Mouse (Mus musculus) gonadal fat pad, adult 2 months (tissue): ENCODE data around the gene Clock. TPM values are rescaled to one million over a fixed set of nuclear protein-coding genes. Genes with fewer than 3 reads are reported as not detected.

ENCODE experiments used
- DNase-seq: peaks from one replicate; pipeline ENCODE4 v3.0.0-alpha.2; 2012; ENCODE audit warnings: low read depth
- polyA plus RNA-seq: library from polyadenylated mRNA; depleted of rRNA; stranded (reverse); fragments of >200 nt; gene quantifications from 2 replicates; pipeline ENCODE4 v1.2.3, GENCODE M21; 2012

Clock gene
- polyA plus RNA-seq, 1 experiment: 25.3 TPM

DNA sequence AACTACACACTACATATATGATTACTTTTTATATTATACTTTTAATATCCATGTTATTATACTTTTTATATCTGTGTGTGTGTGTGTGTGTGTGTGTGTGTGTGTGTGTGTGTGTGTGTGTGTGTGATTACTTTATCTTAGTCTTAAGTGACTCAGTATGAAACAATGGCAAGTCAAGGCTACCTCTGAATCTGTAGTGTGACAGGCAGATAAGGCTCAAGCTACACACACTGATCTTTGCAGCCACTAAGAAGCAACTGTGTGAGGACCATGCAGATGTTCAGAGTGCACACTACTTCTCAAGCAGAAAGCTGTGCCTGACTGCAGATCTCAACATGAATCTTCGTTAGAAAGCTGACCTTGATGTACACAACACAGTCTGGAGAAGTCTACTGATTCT, 20.7 kb downstream of the Clock start:
- DNase-seq: no peak

DNA sequence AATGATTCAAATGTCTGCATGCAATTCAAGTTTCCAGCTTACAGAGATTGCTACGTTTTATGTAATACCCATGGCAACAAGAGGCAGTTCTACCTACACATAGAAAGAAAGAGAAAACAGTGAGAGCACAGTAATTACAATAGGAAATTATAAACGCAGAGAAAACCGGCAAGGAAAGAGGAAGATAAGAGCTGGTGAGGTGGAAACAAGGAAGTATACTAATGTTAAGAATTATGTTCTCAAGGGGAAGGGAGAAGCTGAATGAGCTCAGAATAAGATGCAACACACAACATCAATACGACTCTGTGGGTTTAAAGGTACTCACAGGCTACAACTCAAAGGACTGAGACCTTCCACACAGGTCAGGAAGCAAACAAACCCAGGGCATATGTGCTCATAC, 29.6 kb downstream of the Clock start:
- DNase-seq: no peak

DNA sequence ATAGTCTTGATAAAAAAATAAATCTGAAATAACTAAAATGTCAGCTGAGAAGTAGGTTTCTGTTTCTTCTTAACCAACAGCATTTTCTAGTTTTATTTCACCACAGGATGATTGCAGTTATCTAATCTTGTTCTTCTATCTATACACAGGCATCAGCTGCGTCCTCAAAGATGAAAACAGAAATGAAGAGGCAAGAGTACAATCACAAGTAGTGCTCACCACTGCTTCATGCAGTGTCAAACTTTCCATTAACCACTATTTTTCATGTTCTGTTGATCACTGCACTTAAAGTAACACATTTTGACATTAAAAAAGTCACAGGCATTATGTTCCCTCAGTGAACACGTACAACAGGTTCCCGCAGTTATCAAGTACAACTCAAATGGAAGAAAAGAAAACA, 53.6 kb downstream of the Clock start:
- no peak for DNase-seq

DNA sequence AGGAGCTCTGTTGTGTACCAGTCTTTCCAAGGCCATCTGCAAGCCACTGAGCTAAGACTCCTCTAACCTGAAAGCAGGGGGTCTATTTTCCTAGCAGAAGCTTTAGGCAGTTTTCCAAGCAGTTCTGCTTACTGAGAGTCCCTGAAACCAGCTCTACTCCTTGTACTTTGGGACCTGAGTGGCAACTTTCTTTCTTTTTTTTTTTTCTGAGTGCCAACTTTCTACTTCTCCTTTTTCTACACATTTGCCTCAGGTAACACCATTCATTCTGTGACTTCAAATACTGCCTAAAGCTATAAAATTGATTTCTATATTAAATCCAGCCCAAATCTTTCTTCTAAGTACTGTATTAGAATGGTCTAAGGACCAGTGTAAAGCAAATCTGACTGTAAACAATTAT, 58.1 kb downstream of the Clock start:
- no peak for DNase-seq

DNA sequence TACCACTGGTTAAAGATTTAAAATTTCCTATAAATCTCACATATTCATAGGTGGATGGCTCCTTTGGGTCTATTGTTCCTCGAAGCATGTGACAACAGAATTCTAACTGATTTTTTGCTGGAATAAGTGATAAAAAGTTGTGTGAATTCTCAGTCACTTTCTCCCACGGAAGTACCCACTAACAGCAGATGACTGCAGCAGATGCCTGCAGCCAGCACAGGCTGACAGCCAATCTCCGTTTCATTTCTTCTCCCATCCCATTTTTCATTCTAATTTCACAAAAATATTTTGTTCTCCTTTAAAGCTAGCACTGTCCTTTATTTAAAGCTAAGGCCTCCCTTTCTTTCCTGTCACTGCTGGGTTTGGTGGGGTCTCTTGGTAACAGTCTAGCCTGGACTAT, 59.2 kb downstream of the Clock start:
- DNase-seq: no peak

DNA sequence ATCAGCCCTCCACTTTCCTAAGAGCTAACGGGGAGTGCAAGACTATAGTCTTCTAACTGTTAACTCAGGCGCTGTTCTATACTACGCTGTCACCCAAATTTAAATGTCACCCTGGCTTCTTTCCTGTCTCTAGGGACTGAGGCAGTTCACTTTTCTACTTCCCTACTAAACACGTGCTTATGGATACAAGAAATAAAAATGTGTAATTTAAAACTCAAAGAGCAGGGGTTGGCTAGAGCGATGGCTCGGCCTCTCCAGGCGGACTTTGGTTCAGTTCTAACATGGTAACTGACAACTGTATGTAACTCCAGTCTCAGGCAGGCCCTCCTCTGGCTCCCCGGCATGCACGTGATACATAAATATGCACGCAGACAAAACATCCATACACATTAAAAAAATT, 60.2 kb downstream of the Clock start:
- DNase-seq: no peak

DNA sequence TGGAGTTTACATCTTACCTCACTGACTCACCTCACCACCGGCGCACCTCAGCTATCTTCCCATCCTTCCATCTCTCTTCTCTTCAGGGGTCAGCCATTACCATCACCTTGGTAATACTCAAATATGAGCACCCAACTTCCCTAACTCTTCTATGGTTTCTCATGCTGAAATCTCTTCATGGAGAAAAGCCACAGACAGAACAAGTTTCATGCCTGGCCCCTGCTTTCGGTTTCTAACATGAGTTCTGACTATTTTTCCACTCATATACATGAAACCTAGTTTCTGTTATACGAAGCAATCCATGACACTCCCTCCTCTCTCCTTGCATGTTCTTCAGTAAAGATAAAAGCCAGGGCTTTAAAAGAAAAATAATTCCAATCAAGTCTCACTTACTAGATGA, 60.7 kb downstream of the Clock start:
- DNase-seq: no peak

DNA sequence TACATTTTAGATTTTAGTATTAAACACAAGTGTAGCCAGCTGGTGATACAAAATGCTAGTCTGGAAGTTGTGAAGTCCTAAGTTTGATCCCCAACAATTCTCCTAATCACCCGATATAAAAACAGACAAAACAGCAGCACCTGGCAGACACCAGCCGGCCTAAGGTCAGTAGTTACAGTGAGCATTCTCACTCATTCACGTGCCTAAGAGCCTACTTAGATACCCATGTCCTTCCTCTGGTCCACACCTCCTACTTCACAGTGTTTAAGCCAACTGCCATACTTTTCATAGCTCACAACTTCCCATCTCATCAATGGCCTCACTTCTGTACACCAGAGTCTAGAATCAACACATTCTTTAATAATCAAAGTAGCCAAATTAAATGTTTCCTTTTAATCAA, 61.3 kb downstream of the Clock start:
- no peak for DNase-seq

DNA sequence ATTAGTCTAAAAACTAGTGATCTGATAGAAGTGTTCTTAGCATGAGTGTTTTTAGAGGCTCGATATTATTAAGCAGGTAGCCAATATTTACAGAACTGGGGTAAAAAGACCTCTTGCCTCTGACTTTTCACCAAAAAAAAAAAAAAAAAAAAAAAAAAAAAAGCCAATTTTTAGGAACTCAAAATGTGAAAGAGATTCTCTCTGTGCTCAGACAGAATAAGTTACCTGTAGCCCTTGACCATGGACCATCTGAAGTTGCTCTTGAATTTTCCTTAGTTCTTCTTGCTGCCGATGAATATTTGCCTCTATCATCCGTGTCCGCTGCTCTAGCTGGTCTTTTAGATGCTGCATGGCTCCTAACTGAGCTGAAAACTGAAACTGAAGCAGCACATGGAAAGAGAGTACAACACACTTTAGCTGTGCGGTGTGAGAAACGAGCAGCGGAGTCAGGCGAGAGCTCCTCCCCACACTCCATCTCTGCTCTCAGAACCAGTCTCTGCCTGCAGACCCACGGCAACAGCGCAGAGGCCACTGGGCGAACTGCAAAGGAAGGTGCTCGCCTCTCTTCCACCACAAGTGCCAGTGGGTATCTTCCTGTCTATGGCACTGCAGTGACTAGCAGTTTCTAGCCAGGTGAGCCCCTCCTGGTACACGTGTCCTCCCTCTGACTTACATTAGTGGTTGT, 73.3 kb downstream of the Clock start:
- no peak for DNase-seq

DNA sequence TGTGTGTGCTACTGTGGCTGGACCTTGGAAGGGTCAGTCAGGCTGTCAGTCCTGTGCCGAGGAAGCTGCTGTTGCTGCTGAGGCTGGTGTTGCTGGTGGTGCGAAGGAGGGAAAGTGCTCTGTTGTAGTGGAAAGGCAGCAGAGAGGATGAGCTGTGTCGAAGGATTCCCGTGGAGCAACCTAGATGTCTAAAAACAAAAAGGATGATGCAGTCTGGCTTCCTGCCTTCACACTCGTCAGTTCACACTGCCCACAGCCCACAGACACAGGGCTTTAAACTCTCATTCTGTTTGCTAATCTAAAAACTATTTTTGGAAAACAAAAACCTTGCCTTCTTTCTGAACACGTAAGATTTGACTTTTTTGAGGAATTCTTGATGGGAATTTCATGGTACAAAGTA, 87.9 kb downstream of the Clock start:
- no peak for DNase-seq

DNA sequence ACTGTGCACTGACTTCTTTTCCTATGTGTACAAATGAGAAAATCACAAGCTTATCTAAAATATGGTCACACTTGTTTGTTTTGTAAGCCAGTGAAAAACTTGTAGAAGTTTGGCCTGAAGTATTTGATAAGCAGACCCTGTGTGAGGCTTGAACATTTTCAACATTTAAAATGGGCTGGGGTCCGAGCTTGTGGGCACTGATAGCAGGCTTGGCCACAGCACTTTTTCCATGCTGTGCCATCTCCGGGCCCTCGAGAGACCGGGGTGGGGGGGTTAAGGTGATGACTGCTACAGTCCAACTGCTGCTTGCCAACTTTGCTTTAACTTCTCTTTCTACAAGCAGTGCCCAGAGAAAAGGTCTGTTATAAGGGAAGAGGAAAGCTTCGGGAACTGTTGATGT, 96.5 kb downstream of the Clock start:
- DNase-seq: no peak

DNA sequence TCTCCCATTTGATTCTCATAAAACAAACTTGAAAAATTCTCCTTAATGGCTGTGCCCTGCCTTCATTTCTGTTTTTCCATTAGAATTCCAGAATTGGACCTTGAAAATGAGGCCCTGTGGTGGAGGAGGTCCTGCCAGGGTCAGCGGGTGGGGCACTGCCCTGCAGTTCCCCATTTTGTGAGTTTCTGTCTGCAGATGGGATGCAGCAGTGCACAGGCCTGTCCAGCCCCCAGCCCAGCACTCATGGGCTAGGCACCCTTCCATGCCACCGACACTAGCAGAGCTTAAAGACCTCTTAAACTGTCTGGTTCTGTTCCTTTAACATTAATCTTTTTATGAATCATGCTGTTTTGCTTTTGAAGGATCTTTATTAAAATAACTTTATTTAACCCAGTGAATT, 98.7 kb downstream of the Clock start:
- DNase-seq: no peak

DNA sequence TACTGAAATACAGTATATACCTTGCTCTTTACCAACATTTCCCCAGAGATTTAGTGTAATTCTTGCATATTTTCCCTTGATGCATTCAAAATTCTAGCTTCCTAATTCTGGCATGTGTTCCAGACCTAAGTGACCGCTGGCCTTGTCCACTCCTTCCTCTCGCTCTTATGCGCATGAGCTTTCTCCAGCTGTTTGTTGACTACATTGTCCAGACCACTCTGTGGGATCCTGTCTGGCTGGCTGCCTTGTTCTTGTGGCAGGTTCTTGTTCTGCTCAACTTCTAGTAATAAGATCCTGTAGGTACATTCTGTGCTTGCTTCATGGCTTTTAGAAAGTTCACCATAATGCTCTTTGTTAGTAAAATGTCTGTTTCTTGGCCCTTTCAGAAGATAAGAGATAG, 101.4 kb downstream of the Clock start:
- DNase-seq: no peak

DNA sequence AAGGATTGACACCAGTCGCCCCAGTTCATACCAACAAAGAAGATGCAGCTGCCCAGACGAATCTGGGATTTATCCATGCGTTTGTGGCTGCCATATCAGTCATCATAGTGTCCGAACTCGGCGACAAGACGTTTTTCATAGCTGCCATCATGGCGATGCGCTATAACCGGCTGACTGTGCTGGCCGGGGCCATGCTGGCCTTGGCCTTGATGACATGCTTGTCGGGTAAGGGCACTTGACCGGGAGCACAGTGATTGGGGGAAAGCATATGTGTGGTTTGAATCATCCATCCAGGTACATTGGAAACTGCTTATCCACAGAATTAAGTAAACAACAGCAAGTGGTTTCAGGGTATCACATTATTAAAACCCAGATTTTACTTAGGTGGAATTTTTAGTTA, 105.2 kb downstream of the Clock start:
- no peak for DNase-seq

DNA sequence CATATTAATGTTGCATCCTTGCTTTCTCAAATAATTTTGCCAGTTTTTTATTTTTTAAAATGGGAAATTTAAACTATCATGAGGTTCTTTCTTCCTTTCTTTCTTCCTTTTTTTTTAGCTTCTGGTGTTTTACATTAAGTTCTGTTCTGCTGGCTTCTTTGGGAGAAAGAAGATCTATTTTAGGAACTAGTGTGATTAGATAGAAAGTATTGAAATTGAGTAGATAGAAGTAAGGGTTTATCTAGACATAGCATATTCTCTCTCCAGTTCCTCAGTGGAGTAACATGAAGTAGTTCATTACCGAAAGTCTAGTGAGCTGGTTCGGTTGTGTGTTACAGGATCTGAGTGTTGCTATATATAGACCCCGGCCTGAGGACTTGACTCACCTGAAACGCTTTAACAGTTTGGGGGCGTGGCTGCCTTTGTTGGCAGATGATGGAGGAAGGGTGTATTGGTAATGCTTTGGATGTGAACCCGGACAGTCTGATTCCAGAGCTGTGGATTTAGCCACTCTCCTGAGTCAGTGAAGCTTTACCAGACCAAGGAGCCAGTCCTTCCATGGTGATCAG, 110.1 kb downstream of the Clock start:
- DNase-seq: no peak

DNA sequence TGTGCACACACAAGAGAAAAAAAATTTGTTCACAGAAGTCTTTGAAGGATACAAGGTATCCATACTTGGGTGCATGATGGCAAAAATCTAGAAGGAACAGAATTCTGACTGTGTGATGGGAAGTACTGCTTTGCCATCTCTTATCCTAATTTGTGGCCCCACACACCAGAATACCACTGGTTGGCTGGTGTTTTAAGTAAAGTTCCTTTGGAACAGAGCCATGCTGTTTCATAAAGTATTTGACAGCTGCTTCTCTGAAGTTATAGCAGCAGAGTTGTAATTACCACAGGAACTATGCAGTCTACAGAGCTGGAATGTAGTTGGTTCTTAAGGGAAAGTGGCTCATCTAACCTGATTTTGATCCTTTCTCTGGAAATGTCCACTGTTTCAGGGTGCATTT, 111.5 kb downstream of the Clock start:
- no peak for DNase-seq

DNA sequence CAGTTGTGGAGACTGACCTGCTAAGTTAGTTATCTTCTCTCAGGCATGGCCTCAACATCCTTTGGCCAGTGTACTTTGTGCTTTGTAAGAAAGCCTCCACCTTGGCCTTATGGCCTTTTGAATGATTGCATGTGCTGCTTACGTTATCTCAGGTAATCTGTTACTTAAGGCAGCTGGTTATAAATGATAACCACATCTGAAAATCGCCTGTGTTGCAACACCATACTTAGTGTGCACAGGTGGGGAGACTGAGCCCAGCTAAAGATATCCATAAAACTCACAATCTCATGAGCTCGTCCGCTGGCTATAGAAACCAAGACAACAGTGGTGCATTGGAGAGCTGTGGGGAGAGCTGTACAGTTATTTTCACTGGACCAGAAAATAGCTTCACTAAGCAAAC, 114.0 kb downstream of the Clock start:
- no peak for DNase-seq

DNA sequence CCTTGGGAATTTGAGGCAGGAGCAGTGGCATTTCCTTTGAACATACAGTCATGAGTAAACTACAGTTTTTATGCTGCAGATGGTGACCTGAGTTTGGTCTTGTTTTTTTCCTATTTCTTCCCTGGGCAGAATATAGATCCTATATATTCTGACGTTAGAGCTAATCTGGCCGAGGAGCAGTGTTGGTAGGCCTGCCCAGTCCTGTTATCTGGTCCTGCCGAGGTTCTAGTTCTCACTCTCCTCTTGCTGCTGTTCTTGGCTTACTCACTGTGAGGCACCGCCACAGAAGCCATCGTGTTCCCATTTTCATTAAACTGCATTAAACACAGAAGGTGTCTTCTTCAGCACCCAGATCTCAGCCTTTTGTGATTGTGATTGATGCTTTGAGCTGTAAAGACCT, 116.7 kb downstream of the Clock start:
- DNase-seq: no peak

DNA sequence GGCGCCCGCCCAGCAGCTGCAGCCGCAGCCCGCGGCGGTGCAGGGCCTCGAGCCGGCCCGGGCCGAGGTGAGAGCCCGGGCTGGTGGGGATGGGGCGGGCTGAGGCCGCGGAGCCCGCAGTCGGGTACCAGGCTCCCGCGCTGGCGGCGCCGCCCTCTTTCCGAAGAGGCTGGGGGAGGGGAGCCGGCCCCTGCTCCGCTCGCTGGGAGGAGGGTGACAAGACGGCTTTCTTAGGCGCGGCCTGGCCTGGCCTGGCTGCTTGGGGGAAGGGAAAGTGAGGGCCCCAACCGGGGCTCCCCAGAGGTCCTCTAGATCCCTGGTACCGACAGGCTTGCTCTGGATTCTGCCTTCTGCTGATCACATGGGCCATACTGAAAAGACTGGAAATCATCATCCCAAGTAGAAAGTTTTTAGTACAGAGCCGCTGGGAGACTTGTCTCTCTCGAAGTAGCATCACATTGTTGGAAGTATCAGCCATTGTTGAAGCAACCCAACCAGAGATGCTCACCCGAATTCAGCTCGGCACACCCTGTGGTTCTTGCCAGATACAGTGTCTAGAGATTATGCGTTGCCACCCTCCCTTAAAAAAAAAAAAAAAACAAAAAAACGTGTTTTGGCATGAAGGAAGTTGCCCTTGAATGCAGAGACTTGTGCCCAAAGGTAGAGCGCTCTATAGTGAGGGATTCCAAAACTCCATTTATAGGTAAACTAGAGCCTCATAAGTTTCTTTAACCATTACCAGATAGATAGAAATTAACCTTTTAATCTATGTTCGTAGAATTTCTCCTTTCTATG, 120.1 kb downstream of the Clock start:
- no peak for DNase-seq

DNA sequence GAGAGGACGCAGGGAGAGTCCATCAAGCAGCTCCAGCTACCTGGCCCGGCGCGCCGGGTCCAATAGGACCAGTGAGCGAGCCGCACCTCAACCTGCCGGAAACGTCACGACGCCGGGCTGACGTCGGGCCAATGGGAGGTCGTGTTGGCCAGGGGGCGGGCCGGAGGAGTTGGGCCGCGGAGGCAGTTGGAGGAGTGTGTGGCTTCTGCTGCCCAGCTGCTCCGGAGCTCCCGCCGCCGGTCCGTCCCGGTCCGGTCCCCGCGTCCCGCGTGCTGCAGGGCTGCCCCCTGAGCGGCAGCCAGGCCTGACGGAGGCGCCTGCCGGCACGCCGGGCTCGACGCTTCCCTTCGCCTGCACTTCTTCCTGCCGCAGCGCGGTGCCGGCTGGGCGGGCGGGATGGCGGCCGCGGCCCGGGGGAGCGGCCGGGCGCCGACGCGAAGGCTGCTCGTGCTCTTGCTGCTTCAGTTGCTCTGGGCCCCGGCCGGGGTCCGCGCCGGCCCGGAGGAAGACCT, 120.8 kb downstream of the Clock start, which contains the start of gene Tmem165:
TSS of gene Tmem165 (plus strand) at position 131 of the 512 bp plus-strand sequence.
- DNase-seq: no peak

DNA sequence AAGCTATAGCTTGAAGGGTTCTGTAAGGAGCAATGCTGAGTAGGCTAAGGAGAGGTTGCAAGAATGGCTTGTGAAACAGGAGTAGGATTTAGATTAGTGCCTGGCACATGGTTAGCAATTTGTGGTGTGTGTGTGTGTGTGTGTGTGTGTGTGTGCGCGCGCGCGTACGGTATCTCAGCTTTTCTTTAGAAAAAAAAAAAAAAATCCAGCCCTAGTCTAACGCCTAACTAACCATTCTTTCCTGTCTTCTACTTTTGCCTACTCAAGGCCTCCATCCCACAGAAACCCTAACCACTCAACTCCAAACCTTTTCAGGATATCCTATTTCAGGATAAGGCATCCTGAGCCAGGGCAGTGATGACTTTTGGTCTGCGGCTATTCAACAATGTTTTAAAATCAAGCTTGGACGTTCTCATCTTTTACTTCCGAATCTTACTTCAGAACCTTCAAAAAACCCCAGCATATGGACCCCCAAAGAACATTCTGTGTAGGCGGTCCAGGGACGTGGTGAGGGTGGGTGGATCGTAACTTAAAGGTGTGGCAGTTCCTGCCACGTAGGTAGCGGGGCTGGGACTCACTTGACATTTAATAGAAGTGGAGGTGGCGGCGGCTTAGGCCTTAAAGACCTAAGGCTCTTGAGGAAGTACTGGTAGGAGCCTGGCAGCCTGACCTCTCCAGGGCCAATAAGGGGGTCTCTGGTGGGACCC, 121.4 kb downstream of the Clock start:
- no peak for DNase-seq

DNA sequence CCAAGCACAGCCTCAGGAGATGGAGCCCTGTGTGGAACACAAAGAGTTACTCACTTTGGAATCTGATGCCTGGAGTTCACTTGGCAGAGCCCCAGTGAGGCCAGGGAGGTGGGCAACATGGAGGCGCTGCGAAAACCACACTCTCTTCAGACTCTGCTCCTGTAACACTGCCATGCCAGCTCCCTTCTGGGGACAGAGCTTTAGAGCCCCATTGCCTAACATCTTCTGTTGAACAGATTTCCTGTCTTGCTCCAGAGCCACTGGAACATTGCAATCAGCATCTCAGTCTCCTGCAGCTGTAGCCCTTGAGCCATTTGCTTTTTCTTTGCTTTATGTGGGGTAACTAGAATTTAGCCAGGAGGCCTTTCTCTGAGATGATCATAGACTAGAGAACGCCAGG, 122.3 kb downstream of the Clock start:
- no peak for DNase-seq
